Mouse (Mus musculus): ENCODE results near the gene Cfap61.

Gene Cfap61

DNA sequence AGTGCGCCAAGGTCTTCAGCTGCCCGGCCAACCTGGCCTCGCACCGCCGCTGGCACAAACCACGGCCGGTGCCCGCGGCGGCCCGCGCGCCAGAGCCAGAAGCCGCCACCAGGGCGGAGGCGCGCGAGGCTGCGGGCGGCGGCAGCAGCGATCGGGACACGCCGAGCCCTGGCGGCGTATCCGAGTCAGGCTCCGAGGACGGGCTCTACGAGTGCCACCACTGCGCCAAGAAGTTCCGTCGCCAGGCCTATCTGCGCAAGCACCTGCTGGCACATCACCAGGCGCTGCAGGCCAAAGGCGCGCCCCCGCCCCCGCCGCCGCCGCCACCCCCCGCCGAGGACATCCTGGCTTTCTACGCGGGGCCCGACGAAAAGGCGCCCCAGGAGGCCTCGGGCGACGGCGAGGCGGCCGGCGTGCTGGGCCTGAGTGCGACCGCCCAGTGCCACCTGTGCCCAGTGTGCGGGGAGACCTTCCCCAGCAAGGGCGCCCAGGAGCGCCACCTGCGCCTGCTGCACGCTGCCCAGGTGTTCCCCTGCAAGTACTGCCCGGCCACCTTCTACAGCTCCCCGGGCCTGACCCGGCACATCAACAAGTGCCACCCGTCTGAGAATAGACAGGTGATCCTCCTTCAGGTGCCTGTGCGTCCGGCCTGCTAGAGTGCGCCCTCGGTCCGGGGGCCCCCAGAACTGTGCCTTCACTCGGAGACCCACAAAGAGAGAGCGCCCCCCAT lies 288.8 kb downstream of the Cfap61 start:
- peak; percentile 40 for DNase-seq

DNA sequence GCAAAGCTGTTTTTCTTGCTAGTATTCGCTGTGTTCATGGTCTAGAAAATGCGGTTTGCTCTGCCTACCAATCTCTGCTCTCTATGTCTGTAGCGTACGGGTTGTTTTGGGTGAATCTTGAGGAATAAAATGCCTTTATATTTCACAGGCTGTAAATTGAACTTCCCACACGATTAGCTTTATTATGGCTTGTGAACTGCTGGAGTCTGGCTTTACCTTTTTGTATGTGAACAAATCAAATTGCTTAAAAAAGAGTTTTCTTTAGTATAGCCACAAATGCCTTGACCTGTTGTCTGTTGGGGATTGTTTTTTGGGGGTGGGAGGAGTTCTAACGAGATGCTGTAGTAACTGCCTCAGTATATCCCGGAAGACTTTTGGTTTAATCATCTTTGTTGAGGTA lies 289.6 kb downstream of the Cfap61 start:
- DNase-seq, result no peak

DNA sequence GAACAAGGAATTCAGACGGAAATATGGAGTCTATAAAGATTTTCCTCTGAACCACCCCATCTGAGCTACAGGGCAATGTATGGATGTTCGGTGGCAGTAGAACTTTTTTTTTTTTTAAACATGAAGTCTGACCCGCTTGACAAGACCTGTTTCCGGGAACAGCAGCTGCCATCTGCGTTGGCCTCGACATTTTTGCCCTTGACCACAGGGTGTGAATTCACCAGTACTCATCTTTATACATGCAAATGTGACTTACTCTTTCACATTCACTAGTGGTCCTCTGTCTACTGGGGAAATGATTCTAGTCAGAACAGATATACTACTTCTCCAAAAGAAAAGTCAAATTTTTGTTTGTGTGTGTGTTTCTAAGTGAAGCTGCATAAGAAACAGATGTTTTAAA lies 291.2 kb downstream of the Cfap61 start:
- no peak for DNase-seq

DNA sequence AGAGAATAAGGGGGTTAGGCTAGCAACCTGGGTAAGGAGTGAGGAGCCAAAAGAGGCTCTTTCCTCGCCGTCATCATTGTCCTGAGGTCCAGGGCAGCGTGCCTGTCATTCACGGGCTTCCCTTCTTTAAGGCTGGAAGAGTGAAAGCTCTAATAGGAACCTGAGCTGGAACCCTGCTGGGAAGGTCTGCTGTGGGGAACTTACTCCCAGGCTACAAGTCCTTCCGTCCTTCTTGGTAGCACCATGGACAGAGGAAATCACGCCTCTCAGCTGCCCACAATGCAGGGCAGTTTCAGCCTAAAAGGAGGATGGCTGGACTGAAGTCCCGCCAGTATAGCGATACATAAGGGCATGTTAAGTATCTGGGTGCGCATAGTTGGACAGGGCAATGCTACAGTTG lies 291.9 kb downstream of the Cfap61 start:
- no peak for DNase-seq

DNA sequence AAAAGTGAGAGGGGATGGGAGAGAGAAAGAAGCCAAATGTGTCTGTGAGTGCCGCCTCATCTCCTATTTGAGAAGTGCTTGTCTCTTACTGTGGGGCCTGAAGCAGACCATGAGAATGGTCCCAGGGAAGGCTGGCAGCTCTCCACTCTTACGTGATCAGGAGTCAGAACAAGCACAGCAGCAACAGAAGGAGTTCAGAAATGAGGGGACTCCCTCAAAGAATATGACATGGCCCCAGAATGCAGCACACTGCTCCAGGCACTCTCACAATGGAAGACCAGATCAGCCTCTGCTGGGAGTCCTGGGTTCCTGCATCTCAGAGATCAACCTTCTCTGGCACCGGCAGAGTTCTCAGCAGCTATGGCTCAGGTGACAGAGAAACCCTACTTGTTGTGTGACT lies 293.1 kb downstream of the Cfap61 start:
- no peak for DNase-seq

DNA sequence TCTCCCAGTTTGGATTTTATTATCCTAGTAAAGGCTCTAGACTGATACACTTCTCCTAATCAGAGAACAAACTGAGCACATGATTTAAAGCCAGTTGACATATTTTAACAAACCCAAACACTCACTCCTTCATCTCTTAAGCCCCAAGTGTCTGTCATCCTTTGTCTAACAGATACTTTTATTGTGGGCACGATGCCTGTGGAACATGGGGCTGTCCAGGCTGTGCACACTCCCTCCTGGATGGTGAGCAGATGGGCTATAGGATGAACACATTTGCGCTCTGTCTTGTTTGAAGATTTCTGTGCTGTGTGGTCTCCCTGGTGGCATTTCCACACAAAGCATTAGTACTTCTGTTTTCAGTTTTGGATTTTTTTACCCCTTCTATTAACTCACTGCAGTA lies 293.9 kb downstream of the Cfap61 start:
- DNase-seq, result no peak

DNA sequence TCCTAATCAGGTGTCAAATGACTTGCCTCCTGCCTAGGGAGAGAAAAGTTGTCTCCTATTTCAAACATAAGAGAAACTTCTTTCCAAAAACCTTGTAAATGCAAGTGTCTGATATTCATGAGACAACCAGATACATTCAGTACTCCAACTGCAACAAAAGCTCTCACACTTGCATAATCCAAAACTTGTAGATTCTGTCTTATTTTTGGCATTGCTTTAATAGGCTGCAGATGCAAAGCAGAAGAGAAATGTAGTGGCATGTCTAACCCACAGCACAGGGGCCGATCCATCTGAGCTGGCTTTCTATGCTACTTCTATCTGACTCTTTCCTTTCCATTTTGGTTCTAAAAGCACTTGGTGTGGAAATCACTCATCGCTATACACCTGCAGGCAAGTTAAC lies 296.9 kb downstream of the Cfap61 start:
- no peak for DNase-seq

DNA sequence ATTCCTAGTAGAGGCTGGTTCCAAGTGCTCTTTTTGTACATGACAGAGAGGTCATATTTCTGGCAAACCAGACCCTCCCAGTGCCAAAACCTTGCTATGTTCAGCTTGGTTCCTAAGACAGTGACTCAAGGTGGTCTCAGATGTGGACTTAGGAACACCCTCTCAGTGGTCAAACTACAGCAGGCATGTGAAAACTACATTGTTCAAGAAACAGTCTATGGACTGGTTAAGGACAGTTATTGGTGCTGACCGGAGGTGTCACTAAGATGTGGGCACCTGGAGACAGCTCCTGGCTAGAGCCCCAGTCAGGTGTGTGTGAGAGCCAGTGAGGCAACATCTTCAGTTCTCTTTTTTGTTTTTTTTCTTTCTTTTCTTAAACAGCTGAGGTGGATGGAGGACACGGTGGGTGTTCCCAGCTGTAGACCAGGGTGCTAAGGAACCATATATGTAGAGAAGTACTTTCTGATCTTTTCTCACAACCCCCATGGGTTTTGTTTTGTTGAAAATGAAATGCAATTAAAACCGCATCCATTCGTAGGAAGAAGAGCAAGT lies 304.7 kb downstream of the Cfap61 start:
- no peak for DNase-seq

DNA sequence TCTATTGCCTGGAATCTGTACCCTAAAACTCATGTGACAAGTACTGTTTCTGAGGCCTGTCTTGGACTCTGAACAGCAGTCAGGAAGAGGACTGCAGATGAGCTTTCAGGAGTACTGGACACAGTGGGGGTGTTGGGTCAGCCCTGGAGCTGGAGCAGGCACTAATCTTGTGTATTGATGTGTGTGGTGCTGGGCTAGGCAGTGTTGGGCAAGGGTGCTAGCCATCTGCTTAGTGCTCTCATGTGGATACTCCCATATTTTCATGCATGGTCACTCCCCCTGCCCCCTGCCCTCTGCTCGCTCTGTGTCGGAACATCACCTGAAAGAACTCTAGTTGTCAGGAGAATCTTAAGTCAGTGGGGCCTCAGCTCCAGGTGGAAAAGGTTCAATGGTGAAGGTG lies 309.5 kb downstream of the Cfap61 start:
- no peak for DNase-seq

DNA sequence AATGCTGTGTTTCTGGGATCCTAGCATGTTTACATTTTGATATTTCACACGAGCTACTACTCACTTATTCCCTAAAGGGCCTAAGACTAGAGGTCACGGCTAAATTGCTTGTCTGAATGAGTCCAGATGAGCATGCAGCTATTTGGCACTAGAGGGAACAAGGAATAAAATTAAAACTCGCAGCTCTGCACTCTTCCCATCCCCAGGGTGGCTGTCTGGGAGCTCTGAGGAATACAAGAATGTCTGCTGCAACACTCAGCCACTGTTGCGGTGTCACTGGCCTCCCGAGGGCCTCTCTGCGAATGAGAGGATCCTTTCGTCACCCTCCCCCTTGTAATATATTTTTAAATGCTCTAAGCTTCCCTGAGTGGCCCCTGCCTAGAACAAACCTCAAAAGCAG lies 310.8 kb downstream of the Cfap61 start:
- no peak for DNase-seq

DNA sequence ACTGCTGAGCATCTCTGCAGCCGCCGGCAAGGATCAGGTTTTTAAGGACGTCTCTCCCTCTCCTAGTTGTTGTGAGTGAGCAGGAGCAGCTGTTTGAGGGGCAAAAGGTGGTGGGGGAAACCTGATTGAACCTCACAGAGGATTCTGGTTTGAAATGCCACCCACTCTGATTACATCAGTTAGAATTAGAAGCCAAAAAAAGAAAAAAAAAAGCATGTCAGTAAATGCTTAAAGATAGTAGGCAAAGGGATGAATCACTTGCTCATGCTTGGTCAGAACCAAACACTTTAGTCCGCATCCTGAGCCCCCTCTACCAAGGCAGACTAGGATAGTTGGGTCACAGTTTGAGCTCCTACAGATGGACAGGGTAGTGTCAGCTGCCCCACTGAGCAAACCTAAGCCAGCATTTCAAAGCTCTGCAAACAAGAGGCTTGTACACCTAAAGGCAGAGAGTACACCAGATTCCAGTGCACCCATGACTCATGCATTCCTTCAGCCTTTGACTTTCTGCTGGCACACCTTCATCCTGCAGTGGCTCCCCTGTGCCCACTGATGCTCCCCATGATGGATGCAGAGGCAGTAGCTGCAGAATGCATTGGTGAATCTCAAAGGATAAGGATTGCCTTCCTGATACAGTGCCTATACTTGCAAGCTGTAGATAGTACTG lies 312.0 kb downstream of the Cfap61 start:
- DNase-seq, result no peak

DNA sequence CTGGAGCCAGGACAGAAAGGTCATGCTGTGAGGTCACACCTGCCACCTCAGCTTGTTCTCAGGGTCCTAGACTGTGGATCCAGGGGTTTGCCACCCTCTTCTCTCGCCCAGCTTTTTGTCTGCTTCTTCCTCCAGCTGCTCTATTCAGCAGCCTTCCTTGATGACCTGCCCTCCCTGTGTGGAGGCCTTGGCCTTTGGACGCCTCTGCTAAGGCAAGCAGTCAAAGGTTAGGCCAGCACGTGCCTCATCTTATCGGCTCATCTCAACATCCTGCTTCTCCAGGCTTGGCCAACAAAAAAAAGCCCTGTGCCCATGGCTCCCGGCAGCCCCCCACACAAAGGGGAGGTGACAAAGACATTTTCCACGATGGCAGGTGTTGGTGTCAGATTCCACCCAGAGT lies 313.0 kb downstream of the Cfap61 start:
- DNase-seq, result no peak

DNA sequence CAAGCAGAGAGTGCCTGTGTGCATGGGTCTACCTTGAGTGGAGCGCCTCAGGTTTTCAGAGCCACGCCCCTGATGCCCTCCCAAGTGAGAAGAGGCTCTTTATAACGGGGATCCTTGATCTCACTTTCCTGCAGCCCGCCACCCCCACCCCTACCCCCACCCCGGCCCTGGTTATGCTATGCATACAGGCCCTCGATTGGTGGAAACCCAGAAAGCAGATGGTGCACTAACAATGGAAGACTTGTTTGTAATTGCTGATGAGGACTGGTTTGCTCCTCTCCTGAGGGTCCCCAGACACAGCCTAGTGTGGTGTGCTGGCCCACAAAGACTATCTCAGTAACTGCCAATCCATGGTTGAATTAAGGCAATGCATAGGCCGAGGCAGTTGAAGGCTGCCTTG lies 314.4 kb downstream of the Cfap61 start:
- DNase-seq, result no peak

DNA sequence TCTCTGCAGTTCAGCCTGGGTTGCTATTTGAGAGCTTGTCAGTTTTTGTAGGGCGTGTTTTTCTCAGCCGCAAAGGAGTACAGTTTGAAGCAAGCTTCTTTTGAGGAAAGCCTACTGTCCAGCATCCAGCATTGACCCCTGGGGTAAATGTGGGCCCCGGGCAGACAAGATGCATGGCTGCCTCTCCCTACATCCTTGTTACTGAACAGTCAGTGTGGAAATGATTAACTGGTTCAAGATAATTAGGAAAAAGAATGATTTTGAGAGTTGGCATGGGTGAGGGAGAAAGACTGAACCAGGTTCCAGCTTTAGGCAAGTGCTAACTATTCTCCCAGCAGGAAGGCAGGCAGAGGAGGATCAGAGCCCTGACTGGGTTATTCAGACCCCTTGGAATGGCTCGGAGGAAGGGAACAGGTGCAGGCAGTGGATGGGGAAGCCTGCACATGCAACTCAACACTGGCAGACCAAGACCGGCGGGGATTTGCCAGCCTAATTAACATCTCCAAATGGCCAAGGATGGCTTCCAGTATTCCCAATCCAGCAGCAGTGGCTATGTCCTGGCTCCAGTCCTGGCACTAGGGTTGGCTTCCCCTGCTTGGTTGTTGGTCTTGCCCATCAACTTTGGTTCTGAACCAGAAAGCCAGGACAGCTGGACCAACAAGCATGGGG lies 315.8 kb downstream of the Cfap61 start:
- DNase-seq, result no peak

DNA sequence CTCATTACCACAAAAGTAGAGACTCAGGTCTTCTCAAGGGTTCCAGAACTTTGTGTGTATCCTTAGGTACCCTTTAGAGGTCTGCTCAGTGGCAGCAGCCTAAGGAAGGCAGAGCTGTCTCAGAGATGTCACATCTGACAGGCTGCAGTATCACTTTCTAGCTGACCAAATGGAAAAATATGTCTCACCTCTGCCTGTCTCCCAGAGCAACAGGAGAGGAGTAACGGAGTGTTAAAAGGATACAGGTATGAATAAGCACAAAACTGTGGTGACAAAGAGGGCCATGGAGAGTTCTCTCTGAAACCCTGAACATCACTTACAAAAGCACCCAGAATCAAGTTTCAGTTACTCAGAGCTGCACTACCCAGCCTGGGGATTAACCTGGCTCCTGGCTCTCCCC lies 319.8 kb downstream of the Cfap61 start:
- no peak for DNase-seq

DNA sequence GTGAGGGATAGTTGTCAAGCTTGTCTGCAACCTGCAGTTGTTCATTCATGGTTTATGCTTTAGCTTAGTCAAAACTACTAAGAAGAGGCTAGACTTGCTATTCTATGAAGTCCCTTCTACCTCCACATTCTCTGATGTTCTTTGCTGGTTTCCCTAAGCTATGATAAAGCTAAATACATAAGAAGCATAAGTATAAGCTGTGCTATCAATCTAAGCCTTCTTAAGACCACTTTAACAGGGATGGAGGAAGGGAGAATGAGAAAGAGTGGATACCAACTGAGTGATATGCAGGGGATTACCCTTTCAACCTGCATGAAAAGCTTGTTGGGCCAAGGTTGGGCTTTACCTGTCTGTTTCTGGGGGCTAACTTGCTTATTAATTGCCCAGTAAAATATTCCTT lies 321.1 kb downstream of the Cfap61 start:
- DNase-seq, result no peak

DNA sequence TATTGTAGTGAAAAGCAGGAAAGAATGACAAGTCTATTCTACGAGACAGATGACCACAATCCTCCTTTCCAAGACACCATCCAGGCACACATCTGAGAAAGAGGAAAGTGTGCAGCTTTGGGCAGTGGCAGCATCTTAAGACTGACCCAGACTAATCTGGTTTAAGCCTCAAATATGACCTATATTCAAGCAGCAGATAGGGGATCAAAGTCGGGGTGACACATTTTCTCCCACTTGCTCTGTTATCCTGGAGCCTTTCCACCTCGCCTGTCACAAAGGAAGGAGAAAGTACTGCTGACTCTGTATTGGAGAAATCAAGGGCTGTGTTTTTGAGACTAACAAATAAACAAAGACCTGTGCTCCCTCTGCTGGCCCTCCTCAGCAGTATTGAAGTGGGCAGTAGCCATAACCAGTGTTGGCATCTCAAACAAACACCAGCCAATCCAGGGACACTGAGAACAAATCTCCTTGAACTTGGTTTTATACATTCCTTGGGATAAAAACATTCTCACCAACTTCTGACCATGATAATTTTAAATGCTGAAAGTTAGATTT lies 321.8 kb downstream of the Cfap61 start:
- no peak for DNase-seq

DNA sequence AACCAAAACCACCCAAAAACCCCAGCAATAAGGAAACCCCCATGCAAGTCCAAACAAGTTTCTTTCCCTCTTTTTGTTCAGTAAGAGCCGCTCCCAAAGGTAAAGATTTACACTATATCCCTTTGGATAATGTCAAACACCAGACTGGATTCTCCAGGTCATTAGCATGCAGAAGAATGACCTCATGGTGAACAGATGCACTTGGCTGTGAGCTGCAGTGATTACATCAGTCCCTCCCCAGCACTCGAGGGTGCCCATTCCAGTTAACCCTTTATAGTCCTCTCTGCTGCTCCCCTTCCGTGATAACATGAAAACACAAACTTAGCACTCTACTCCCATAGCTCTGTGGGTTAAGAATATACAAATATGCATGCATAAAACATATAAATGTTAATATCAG lies 322.5 kb downstream of the Cfap61 start:
- DNase-seq, result no peak

DNA sequence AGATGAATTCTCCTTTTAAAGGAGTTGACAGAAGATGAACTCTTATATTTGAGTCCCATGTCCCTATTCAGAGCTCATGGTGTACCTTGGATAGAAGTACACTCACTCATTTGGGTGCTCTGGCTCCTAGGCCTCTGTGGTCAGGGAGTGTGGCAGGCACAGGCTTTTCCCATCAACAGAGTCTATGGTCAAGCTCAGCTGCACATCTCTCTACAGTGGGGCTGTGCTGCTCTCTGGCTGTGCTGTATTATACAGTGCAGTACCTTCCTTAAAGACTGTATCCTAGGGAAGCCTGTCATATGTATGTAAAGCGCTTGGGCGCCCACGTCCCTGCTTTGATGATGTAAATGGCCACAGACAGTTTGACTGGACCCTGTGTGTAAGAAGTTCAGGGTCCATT lies 323.0 kb downstream of the Cfap61 start:
- DNase-seq, result no peak

DNA sequence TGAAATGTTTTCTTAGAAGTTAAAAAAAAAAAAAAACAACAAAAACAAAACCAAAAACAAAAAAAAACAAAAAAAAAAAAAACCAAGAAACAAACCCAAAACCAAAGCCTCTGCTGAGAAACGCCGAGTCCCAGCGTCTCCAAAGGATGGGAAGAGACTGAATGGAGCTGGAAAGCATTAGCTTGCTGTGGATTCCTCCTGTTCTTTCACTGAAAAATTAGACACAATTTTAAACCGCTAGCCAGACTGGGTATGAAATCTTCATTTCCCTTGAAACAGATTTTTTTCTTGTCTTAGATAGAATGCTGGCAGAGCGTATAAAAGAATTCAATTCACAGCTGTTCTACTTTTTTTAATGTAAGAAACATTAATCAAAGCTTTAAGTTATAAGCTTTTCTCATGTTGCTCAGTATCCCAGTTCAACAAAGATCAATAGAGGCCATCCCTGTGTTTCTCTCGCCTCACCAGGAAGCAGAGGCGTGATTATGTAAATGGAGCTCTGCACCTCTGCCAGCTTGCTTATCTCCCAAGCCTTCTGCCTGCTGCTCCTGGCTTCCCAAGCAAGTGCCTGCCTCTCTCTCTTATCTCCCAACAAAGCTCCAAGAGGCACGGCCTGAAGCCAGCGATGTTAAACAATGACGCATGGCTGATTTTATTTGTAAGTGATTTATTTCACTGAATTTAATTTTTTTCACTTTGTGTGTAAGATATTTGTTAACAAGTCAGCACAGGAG lies 324.3 kb downstream of the Cfap61 start:
- DNase-seq, result no peak

DNA sequence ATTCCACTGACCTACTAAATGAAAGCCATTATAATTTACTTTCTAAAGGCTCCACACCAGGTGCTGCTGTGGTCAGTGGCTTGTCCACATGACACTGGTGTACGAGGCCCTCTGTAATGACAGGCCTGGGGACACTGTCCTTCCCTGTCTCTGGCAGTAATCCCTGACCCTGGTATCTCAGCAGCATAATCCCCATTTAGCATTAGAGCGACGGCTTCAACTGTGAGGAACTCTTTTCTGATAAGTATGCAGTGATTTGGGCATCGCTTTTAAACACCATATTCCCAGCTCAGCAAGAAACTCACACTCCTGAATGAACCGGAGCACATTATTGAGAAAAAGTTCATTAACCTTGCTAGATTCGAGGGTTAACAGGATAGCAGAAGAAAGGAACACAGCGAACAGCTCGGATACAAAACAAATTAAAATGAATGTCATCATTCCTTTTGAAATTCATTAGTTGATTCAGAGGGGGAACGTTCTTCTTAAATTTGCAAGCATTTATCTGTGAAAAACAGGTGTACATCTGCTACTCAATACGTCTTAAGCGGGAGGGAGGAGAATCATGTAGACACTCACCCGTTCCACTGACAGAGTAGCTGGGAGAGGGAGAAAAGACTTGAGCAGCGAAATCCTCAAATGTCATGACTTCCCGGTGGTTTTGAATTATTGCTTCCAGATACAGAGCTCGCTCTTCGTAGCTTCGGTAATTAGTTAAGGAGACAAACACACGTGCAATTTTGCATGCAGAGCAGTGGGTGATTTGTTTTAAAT lies 325.4 kb downstream of the Cfap61 start:
- no peak for DNase-seq

DNA sequence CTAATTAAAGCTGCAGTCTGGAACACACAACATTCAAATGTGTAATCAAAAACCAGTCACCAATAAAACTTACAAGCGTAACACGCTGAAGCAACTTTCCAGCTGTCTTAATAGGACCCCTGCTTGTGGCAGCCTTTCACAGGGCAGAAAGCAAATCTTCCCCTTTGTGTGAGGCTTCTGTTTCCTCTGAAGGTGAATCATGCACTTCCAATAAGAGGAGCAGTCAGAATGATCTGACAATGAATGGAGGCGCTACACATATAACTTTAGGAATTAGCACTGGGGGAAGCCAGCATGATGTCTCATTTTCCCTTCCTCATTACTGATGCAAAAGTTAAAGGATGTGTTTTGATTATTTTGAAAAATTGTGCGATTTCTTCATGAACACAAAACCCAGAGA lies 326.6 kb downstream of the Cfap61 start:
- no peak for DNase-seq
